In genomic region chr12:81080345-81080744, GRCm38 (mm10) we compare ENCODE assay signal across 28 mouse cellular contexts. TPM values are rescaled to one million over a fixed set of nuclear protein-coding genes. Genes with fewer than 3 reads are reported as not detected.
DNase-seq lines count a peak whose midpoint lies in the region; ATAC-seq and TF ChIP-seq lines count a peak whose summit lies in the region.
"Had no signal": no experiment of that assay in that cellular context is flagged by ENCODE, and none has a peak within 500 bp of the region (broad histone marks: within the 10 kb centered on the region; RNA-seq: fewer than 3 reads in every experiment).

No protein-coding gene starts in this region.

- H3K4me2 ChIP-seq in heart, embryonic 13.5 days: no peak overlapping the region
- no peak overlapping the region for H3K4me2 ChIP-seq in heart, embryonic 11.5 days
- no peak overlapping the region for H3K4me2 ChIP-seq in intestine, embryonic 14.5 days (ENCODE audit: low read length)
- no peak overlapping the region for H3K4me2 ChIP-seq in intestine, postnatal 0 days (replicated peaks; ENCODE audit: low read depth)
- H3K4me2 ChIP-seq: embryonic facial prominence, embryonic 12.5 days; embryonic facial prominence, embryonic 15.5 days; hindbrain, embryonic 12.5 days; hindbrain, embryonic 15.5 days; kidney, embryonic 15.5 days had no signal

- H3K9ac ChIP-seq in heart, embryonic 13.5 days: no peak overlapping the region
- H3K9ac ChIP-seq in heart, embryonic 11.5 days (ENCODE audit: low read depth, low read length): no peak overlapping the region
- H3K9ac ChIP-seq in intestine, embryonic 14.5 days (ENCODE audit: low read length): no peak overlapping the region
- H3K9ac ChIP-seq in intestine, postnatal 0 days (ENCODE audit: low read depth, low read length): no peak overlapping the region
- H3K9ac ChIP-seq: embryonic facial prominence, embryonic 12.5 days; embryonic facial prominence, embryonic 15.5 days; forebrain, postnatal 0 days; hindbrain, embryonic 12.5 days; hindbrain, embryonic 15.5 days; kidney, embryonic 15.5 days had no signal

- H3K27ac ChIP-seq in heart, embryonic 13.5 days (replicated peaks): peak overlapping the region; percentile 33; the same call in 1 of the 2 replicates
- no peak overlapping the region for H3K27ac ChIP-seq in heart, embryonic 11.5 days (ENCODE audit: low read depth, low read length)
- H3K27ac ChIP-seq in intestine, embryonic 14.5 days (ENCODE audit: low read depth): peak overlapping the region; percentile 36; the same call in 1 of the 2 replicates
- no peak overlapping the region for H3K27ac ChIP-seq in intestine, postnatal 0 days (ENCODE audit: low read depth, low read length)
- H3K27ac ChIP-seq: embryonic facial prominence, embryonic 12.5 days; embryonic facial prominence, embryonic 15.5 days; gastrocnemius, adult 2 months; hindbrain, embryonic 12.5 days; hindbrain, embryonic 15.5 days; kidney, embryonic 15.5 days had no signal

- no peaks in the 10 kb centered on the region for H3K4me1 ChIP-seq in heart, embryonic 13.5 days
- H3K4me1 ChIP-seq in heart, embryonic 11.5 days (ENCODE audit: control insufficient read depth, insufficient read depth, low read length): no peaks in the 10 kb centered on the region
- H3K4me1 ChIP-seq in intestine, embryonic 14.5 days (replicated peaks; ENCODE audit: control insufficient read depth, insufficient read depth, low read length): no peaks in the 10 kb centered on the region
- H3K4me1 ChIP-seq in intestine, postnatal 0 days (replicated peaks; ENCODE audit: control insufficient read depth, insufficient read depth, low read length): no peaks in the 10 kb centered on the region
- H3K4me1 ChIP-seq: embryonic facial prominence, embryonic 12.5 days; embryonic facial prominence, embryonic 15.5 days; hindbrain, embryonic 12.5 days; kidney, embryonic 15.5 days had no signal

- WGBS in heart, embryonic 13.5 days: 50% methylated on average over 5 of the region's 5 CpGs
- WGBS in heart, embryonic 11.5 days (ENCODE audit: insufficient replicate concordance): 54% methylated on average over 5 of the region's 5 CpGs
- WGBS in intestine, embryonic 14.5 days: 51% methylated on average over 5 of the region's 5 CpGs
- WGBS in intestine, postnatal 0 days: 54% methylated on average over 5 of the region's 5 CpGs

- intact Hi-C loops in heart, postnatal 25 days (cut with DNase I): no loop called here

- no peaks in the 10 kb centered on the region for H3K27me3 ChIP-seq in heart, embryonic 13.5 days (replicated peaks)
- H3K27me3 ChIP-seq in heart, embryonic 11.5 days (ENCODE audit: control insufficient read depth, insufficient read depth, low read length): no peaks in the 10 kb centered on the region
- no peaks in the 10 kb centered on the region for H3K27me3 ChIP-seq in intestine, embryonic 14.5 days (replicated peaks; ENCODE audit: control insufficient read depth, insufficient read depth, low read length)
- no peaks in the 10 kb centered on the region for H3K27me3 ChIP-seq in intestine, postnatal 0 days (replicated peaks; ENCODE audit: control insufficient read depth, insufficient read depth, low read length)
- H3K27me3 ChIP-seq: CH12.LX; embryonic facial prominence, embryonic 12.5 days; embryonic facial prominence, embryonic 15.5 days; hindbrain, embryonic 12.5 days; hindbrain, embryonic 15.5 days had no signal

- TF ChIP-seq CTCF in intestine, postnatal 0 days (IDR thresholded peaks at IDR 0.05; ENCODE audit: low read depth): no peak

- no peak overlapping the region for H3K4me3 ChIP-seq in heart, embryonic 13.5 days
- H3K4me3 ChIP-seq in heart, embryonic 11.5 days (ENCODE audit: low read depth, low read length): no peak overlapping the region
- H3K4me3 ChIP-seq in intestine, embryonic 14.5 days (ENCODE audit: low read depth, low read length): no peak overlapping the region
- no peak overlapping the region for H3K4me3 ChIP-seq in intestine, postnatal 0 days (ENCODE audit: low read depth, low read length)
- H3K4me3 ChIP-seq: embryonic facial prominence, embryonic 12.5 days; embryonic facial prominence, embryonic 15.5 days; gastrocnemius, adult 2 months; hindbrain, embryonic 12.5 days; hindbrain, embryonic 15.5 days; kidney, embryonic 15.5 days had no signal

- H3K36me3 ChIP-seq in heart, embryonic 13.5 days: 0 out of 2 replicates have a peak, but pooled peaks cover 3% of the 10 kb centered on the region
- no peaks in the 10 kb centered on the region for H3K36me3 ChIP-seq in heart, embryonic 11.5 days (ENCODE audit: control insufficient read depth, insufficient read depth, low read length)
- H3K36me3 ChIP-seq in intestine, embryonic 14.5 days (ENCODE audit: control insufficient read depth, insufficient read depth, low read length): no peaks in the 10 kb centered on the region
- H3K36me3 ChIP-seq in intestine, postnatal 0 days (ENCODE audit: control insufficient read depth, insufficient read depth): no peaks in the 10 kb centered on the region
- H3K36me3 ChIP-seq: embryonic facial prominence, embryonic 15.5 days; hindbrain, embryonic 12.5 days; kidney, embryonic 15.5 days had no signal

- H3K9me3 ChIP-seq in heart, embryonic 13.5 days: peaks cover 5% of the 10 kb centered on the region
- H3K9me3 ChIP-seq in heart, embryonic 11.5 days (replicated peaks; ENCODE audit: control insufficient read depth, low read length): no peaks in the 10 kb centered on the region; the same call in 1 of the 2 replicates
- peaks cover 7% of the 10 kb centered on the region; the same call in 1 of the 2 replicates for H3K9me3 ChIP-seq in intestine, embryonic 14.5 days (ENCODE audit: control insufficient read depth, low read length)
- no peaks in the 10 kb centered on the region for H3K9me3 ChIP-seq in intestine, postnatal 0 days (ENCODE audit: control insufficient read depth)
- H3K9me3 ChIP-seq: kidney, embryonic 15.5 days had no signal

- no peak for ATAC-seq in heart, embryonic 13.5 days (ENCODE audit: extremely low read depth, insufficient number of reproducible peaks, low FRiP score, low TSS enrichment)
- ATAC-seq in heart, embryonic 11.5 days (replicated peaks; ENCODE audit: insufficient number of reproducible peaks, low FRiP score, low TSS enrichment): no peak
- no peak for ATAC-seq in intestine, embryonic 14.5 days (replicated peaks; ENCODE audit: low FRiP score, low TSS enrichment, low read depth)
- no peak for ATAC-seq in intestine, postnatal 0 days
- ATAC-seq: forebrain, embryonic 14.5 days; forebrain, postnatal 0 days had no signal

- DNase-seq in heart, adult 11 months: peak; percentile 69
- no peak for DNase-seq in heart, postnatal 25 days (ENCODE audit: low spot score)
- no peak for DNase-seq in intestine, embryonic 14.5 days (ENCODE audit: low spot score)
- DNase-seq in adipocyte (ENCODE audit: low spot score): peak; percentile 9
- no peak for DNase-seq in testis, postnatal 10 days (ENCODE audit: low spot score)
- DNase-seq: adrenal gland, adult 8-10 months; adrenal gland, postnatal 25 days; B cell, adult 2 months; cerebellum, adult 18-20 months; cerebellum, adult 9-11 months; cerebellum, postnatal 25 days; forebrain, postnatal 0 days; gastrocnemius, adult 2 months; gastrocnemius, postnatal 14 days; heart, adult 18-20 months; kidney, adult 11 months; kidney, adult 8-10 months; kidney, postnatal 10 days had no signal

RNA-seq across cellular contexts. Expression of gene Smoc1, which starts 53.7 kb away (rescaled TPM):
- 1 to 10 TPM; 5.3 to 6.8 TPM for total RNA-seq in heart, postnatal 25 days (2021)
- 7.3 and 7.5 TPM in 2 replicates for polyA plus RNA-seq in heart, embryonic 13.5 days (2015; fragmentation: Nextera tagmentation; extraction: Ambion mirVana)
- 1.5 and 2.9 TPM in 2 replicates for polyA plus RNA-seq in heart, embryonic 11.5 days (2014; fragmentation: Nextera tagmentation; extraction: Ambion mirVana)
- polyA plus RNA-seq in intestine, embryonic 14.5 days (2014; fragmentation: Nextera tagmentation; extraction: Ambion mirVana): 8.8 and 10.9 TPM in 2 replicates
- polyA plus RNA-seq in intestine, postnatal 0 days (2015; fragmentation: Nextera tagmentation; extraction: Ambion mirVana): 3.9 and 4.6 TPM in 2 replicates

Comparison
In these comparisons a context has a peak if more than half of its experiments do, and no peak if none do; other contexts are left out.
1. DNase-seq: peak in heart, adult 11 months (single experiment) and adipocyte (single experiment); none in heart, postnatal 25 days (single experiment), intestine, embryonic 14.5 days (single experiment) and testis, postnatal 10 days (single experiment).
2. H3K27ac ChIP-seq: peak in heart, embryonic 13.5 days (single experiment) and intestine, embryonic 14.5 days (single experiment); none in heart, embryonic 11.5 days (single experiment) and intestine, postnatal 0 days (single experiment).